Mouse (Mus musculus) liver, postnatal 0 days (tissue): Measurements from ENCODE around the gene Lama4. TPM values are rescaled to one million over a fixed set of nuclear protein-coding genes. Genes with fewer than 3 reads are reported as not detected.
A peak's percentile ranks its signal among the peaks of the same experiment; 100 is the strongest.

Experiments
- ATAC-seq: fragments of 200-750 bp; cut with Nextera tagmentation; 2 replicates; pipeline ENCODE4 v1.8.0; 2017; ENCODE audit warnings: mild to moderate bottlenecking, moderate library complexity
- DNase-seq: peaks from one replicate; pipeline ENCODE4 v3.0.0-alpha.2; 2016
- H3K27ac ChIP-seq: fragments of 300-500 bp; sonication (generic); 2 replicates; pipeline ENCODE4 v1.5.1; 2014; ENCODE audit warnings: antibody characterized with exemption, moderate library complexity, mild to moderate bottlenecking, low read depth
- H3K27me3 ChIP-seq: fragments of 300-500 bp; sonication (generic); 2 replicates; pipeline ENCODE4 v1.6.1; 2014; ENCODE audit warnings: low read length, control low read depth, mixed read lengths; ENCODE audit not compliant: insufficient read depth
- H3K36me3 ChIP-seq: fragments of 300-500 bp; sonication (generic); replicated peaks from 2 replicates; pipeline ENCODE4 v1.6.1; 2014; ENCODE audit warnings: mild to moderate bottlenecking, control low read depth, low read length, moderate library complexity, mixed read lengths; ENCODE audit not compliant: insufficient read depth
- H3K4me1 ChIP-seq: fragments of 300-500 bp; sonication (generic); 2 replicates; pipeline ENCODE4 v1.6.1; 2014; ENCODE audit warnings: antibody characterized with exemption, mild to moderate bottlenecking, control low read depth; ENCODE audit not compliant: insufficient read depth
- H3K4me2 ChIP-seq: fragments of 300-500 bp; sonication (generic); 2 replicates; pipeline ENCODE4 v1.6.1; 2014; ENCODE audit warnings: low read depth, mild to moderate bottlenecking, low read length, moderate library complexity, mixed read lengths
- H3K4me3 ChIP-seq: fragments of 300-500 bp; sonication (generic); 2 replicates; pipeline ENCODE4 v1.5.1; 2014; ENCODE audit warnings: low read depth, low read length
- H3K9ac ChIP-seq: fragments of 300-500 bp; sonication (generic); replicated peaks from 2 replicates; pipeline ENCODE4 v1.6.1; 2014; ENCODE audit warnings: mild to moderate bottlenecking, moderate library complexity
- H3K9me3 ChIP-seq: fragments of 300-500 bp; sonication (generic); 2 replicates; pipeline ENCODE4 v1.6.1; 2016; ENCODE audit warnings: mild to moderate bottlenecking, control low read depth, low read length, mixed read lengths
- CTCF ChIP-seq: sonication (generic); IDR thresholded peaks from 2 replicates; pipeline ENCODE4 v1.5.1; 2016; ENCODE audit warnings: antibody characterized with exemption, low read depth
- EP300 ChIP-seq: IDR thresholded peaks from 2 replicates; pipeline ENCODE4 v1.6.1; 2016; ENCODE audit warnings: antibody characterized with exemption, low read depth, mild to moderate bottlenecking
- WGBS: fragments of 180-500 bp; shearing (Covaris S2); extraction: QIAGEN DNeasy Blood & Tissue Kit; methylation state at CpG from one replicate; pipeline ENCODE4 v1.1.7; 2014; ENCODE audit not compliant: insufficient replicate concordance; 5-methylcytosine and 5-hydroxymethylcytosine counted together
- polyA plus RNA-seq: library from polyadenylated mRNA; unstranded; fragments of >200 nt; fragmentation: Nextera tagmentation; extraction: Ambion mirVana; gene quantifications from 2 replicates; pipeline ENCODE4 v1.2.1, GENCODE M21; 2015

Lama4 gene
- polyA plus RNA-seq: 1.7 and 2.4 TPM in 2 replicates

GRCm38 (mm10) chr10:38965075-38965781 lies at the start of gene Lama4:
Gene Lama4, plus strand, starts transcription at chr10:38965515.
- Histone ChIP-seq H3K36me3 (no peaks in the 10 kb centered on the region), H3K9me3 (no peaks in the 10 kb centered on the region), H3K9ac (no peak within 1 kb of the TSS; the same call in 1 of the 2 replicates), H3K27me3 (0 out of 2 replicates have a peak, but pooled peaks cover 4% of the 10 kb centered on the region), H3K4me1 (no peaks in the 10 kb centered on the region), H3K27ac (no peak within 1 kb of the TSS), H3K4me3 (peak within 1 kb of the TSS; percentile 42), H3K4me2 (peak within 1 kb of the TSS; percentile 53)
- DNase-seq (peak; percentile 40), ATAC-seq (peak; percentile 35; the same call in 1 of the 2 replicates)
- TF ChIP-seq CTCF: no peak
- no peak for TF ChIP-seq EP300
- WGBS: 7% methylated on average over 24 of the region's 24 CpGs

DNA sequence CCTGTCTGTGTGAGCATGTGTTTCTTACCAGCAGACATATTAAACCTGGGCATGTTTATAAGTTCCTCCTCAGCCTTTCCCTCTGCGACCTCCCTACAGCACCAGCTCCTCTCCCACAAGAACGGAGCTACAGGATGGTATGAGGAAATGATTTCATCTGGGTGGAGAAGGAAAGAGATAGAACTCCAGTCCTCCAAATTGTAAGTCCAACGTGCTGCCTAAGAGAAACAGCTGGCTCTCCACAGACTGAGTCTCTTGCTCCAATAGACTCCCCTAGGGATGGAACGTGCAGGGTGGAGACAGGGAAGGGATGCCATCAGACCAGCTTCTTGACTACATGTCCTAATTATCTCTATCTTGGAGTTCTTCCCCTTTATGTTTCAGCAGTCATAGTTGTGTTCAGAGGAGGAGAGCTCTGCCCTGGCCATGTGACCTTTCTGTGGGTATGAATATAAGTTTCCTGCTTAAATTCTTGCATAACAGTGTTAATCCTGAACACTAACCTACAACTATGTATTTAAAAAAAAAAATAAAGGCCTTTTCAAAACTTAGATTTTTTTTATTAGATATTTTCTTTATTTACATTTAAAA lies 49.2 kb upstream of the Lama4 start:
- no peak for ATAC-seq
- Histone ChIP-seq H3K4me1 (no peaks in the 10 kb centered on the region), H3K36me3 (no peaks in the 10 kb centered on the region), H3K4me2 (no peak overlapping the region), H3K27ac (no peak overlapping the region), H3K9me3 (no peaks in the 10 kb centered on the region), H3K4me3 (no peak overlapping the region), H3K27me3 (no peaks in the 10 kb centered on the region), H3K9ac (no peak overlapping the region)
- TF ChIP-seq EP300 (no peak), CTCF (no peak)
- 46% methylated on average over 4 of the region's 4 CpGs for WGBS
- no peak for DNase-seq

GRCm38 (mm10) chr10:38928940-38929697 lies 36.2 kb upstream of the Lama4 start:
- no peak for TF ChIP-seq CTCF
- TF ChIP-seq EP300: no peak
- Histone ChIP-seq H3K9me3 (no peaks in the 10 kb centered on the region), H3K4me3 (no peak overlapping the region), H3K4me2 (no peak overlapping the region), H3K4me1 (no peaks in the 10 kb centered on the region), H3K27me3 (no peaks in the 10 kb centered on the region), H3K9ac (no peak overlapping the region), H3K36me3 (no peaks in the 10 kb centered on the region), H3K27ac (no peak overlapping the region)
- ATAC-seq (no peak), DNase-seq (no peak)
- WGBS: 68% methylated on average over 6 of the region's 6 CpGs

DNA sequence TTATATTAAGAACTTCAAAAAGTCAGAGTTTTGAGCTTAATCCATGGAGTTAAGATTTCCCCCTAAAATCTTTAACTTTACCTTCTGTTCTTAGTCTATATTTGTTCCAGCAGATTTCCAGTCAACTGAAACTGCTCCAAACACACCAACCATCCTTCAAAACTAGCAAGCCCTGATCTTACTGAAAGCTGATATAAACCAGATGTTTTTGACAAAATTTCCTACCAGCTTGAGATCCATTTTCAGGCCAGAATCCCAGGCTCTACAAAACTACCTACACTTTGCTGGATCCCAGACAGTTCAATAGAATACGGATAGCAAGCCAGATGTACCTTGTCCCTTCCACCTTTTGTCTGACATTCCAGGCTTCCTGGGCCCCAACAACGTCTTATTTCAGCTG lies 20.6 kb upstream of the Lama4 start:
- H3K36me3 ChIP-seq: no peaks in the 10 kb centered on the region
- WGBS: 63% methylated on average over 2 of the region's 2 CpGs
- H3K9ac ChIP-seq: no peak overlapping the region
- H3K4me2 ChIP-seq: no peak overlapping the region
- ATAC-seq (no peak), DNase-seq (no peak)
- no peaks in the 10 kb centered on the region for H3K9me3 ChIP-seq
- no peak overlapping the region for H3K27ac ChIP-seq
- no peaks in the 10 kb centered on the region for H3K27me3 ChIP-seq
- no peaks in the 10 kb centered on the region for H3K4me1 ChIP-seq
- no peak for TF ChIP-seq EP300
- no peak for TF ChIP-seq CTCF
- no peak overlapping the region for H3K4me3 ChIP-seq

DNA sequence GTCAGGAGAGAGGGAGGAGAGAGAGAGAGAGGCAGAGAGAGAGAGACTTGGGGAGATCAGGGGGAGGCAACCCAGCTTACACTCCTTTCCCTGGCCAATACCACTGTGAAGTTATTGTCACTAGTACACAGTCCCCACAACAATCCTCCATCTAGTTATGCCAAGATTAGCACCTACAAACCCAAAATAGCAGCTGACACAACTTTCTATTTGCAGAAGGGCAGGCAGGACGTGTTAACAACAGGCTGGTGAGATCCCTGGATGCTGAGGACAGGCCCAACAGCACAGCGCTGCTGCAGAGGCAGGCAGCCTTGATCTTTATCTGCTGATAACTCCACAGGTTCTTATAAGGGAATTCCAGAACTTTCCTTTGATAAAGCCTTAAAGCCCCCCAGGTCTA lies 3.4 kb upstream of the Lama4 start:
- Histone ChIP-seq H3K4me3 (no peak overlapping the region), H3K36me3 (no peaks in the 10 kb centered on the region), H3K4me2 (no peak overlapping the region), H3K9me3 (no peaks in the 10 kb centered on the region), H3K4me1 (no peaks in the 10 kb centered on the region), H3K27me3 (0 out of 2 replicates have a peak, but pooled peaks cover 4% of the 10 kb centered on the region), H3K9ac (no peak overlapping the region), H3K27ac (no peak overlapping the region)
- ATAC-seq (no peak), DNase-seq (no peak)
- 43% methylated on average over 2 of the region's 2 CpGs for WGBS
- no peak for TF ChIP-seq CTCF

DNA sequence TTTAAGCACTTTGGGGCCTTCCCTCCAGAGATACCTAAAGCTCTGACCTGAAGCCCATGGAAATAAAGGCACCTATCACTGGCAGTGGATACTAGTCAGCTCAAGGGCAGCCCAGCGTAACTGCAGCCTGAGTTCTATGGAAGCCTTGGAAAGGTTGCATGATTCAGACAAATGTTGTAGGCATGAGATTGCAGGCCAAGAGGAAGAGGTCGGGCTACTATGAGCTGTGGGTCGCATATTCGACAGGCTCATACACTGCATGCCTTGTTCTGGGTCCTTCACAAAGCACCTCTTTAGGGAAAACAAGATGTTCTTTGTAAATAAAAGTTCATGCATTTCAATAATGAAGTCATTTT lies 618 bp upstream of the Lama4 start:
- Histone ChIP-seq H3K9ac (no peak overlapping the region), H3K27ac (no peak overlapping the region), H3K27me3 (0 out of 2 replicates have a peak, but pooled peaks cover 4% of the 10 kb centered on the region), H3K4me2 (no peak overlapping the region), H3K36me3 (no peaks in the 10 kb centered on the region), H3K9me3 (no peaks in the 10 kb centered on the region), H3K4me1 (no peaks in the 10 kb centered on the region), H3K4me3 (no peak overlapping the region)
- 67% methylated on average over 4 of the region's 4 CpGs for WGBS
- ATAC-seq (no peak), DNase-seq (no peak)
- TF ChIP-seq EP300 (no peak), CTCF (no peak)
